Mouse (Mus musculus) v-Abl transformed pro-B cells (cell line): ENCODE measurements around the gene Tbc1d4.
"Not testable (repeated sequence)": the region's sequence is repeated elsewhere in the genome, so short reads cannot be mapped to it uniquely, and the experiment has no call there.

Source experiments
- in situ Hi-C, 2 experiments: fragments of 400-800 bp; cut with MboI; formaldehyde crosslinking; loops; one replicate each; pipeline ENCODE4 v1.15.1; 2025; ENCODE audit not compliant: unreplicated experiment in 2 of 2

Gene Tbc1d4

GRCm38 (mm10) chr14:101597096-101597715 is 11.8 kb downstream of the Tbc1d4 start:
- in situ Hi-C loops = no loop called here

GRCm38 (mm10) chr14:101596691-101597090 is 12.3 kb downstream of the Tbc1d4 start:
- in situ Hi-C loops = no loop called here

GRCm38 (mm10) chr14:101595301-101596080 is 13.5 kb downstream of the Tbc1d4 start:
- in situ Hi-C loops = no loop called here

- in situ Hi-C loops = no loop called here
Measured at GRCm38 (mm10) chr14:101594001-101594400, 15.0 kb downstream of the Tbc1d4 start.

- in situ Hi-C loops = no loop called here
Measured at GRCm38 (mm10) chr14:101593340-101593739, 15.7 kb downstream of the Tbc1d4 start.

GRCm38 (mm10) chr14:101591101-101591500 is 17.9 kb downstream of the Tbc1d4 start:
- in situ Hi-C loops = no loop called here

- in situ Hi-C loops = not testable (repeated sequence)
Measured at GRCm38 (mm10) chr14:101588209-101588991, 20.6 kb downstream of the Tbc1d4 start.

GRCm38 (mm10) chr14:101587366-101588040 is 21.5 kb downstream of the Tbc1d4 start:
- in situ Hi-C loops = not testable (repeated sequence)

GRCm38 (mm10) chr14:101586096-101586495 is 22.9 kb downstream of the Tbc1d4 start:
- in situ Hi-C loops = no loop called here

GRCm38 (mm10) chr14:101575651-101576050 is 33.3 kb downstream of the Tbc1d4 start:
- in situ Hi-C loops = no loop called here

GRCm38 (mm10) chr14:101574536-101574935 is 34.5 kb downstream of the Tbc1d4 start:
- in situ Hi-C loops = no loop called here

- in situ Hi-C loops = no loop called here
Measured at GRCm38 (mm10) chr14:101573107-101573614, 35.8 kb downstream of the Tbc1d4 start.

- in situ Hi-C loops = no loop called here
Measured at GRCm38 (mm10) chr14:101568828-101569227, 40.2 kb downstream of the Tbc1d4 start.

- in situ Hi-C loops = no loop called here
Measured at GRCm38 (mm10) chr14:101566717-101567116, 42.3 kb downstream of the Tbc1d4 start.

GRCm38 (mm10) chr14:101565661-101566060 is 43.3 kb downstream of the Tbc1d4 start:
- in situ Hi-C loops = no loop called here

- in situ Hi-C loops = no loop called here
Measured at GRCm38 (mm10) chr14:101561251-101561701, 47.7 kb downstream of the Tbc1d4 start.

- in situ Hi-C loops = no loop called here
Measured at GRCm38 (mm10) chr14:101559446-101559845, 49.5 kb downstream of the Tbc1d4 start.

GRCm38 (mm10) chr14:101548885-101549573 is 60.0 kb downstream of the Tbc1d4 start:
- in situ Hi-C loops = no loop called here

- in situ Hi-C loops = no loop called here
Measured at GRCm38 (mm10) chr14:101541863-101542262, 67.1 kb downstream of the Tbc1d4 start.

- in situ Hi-C loops = no loop called here
Measured at GRCm38 (mm10) chr14:101541141-101541540, 67.8 kb downstream of the Tbc1d4 start.
